In the genomic region with DNA sequence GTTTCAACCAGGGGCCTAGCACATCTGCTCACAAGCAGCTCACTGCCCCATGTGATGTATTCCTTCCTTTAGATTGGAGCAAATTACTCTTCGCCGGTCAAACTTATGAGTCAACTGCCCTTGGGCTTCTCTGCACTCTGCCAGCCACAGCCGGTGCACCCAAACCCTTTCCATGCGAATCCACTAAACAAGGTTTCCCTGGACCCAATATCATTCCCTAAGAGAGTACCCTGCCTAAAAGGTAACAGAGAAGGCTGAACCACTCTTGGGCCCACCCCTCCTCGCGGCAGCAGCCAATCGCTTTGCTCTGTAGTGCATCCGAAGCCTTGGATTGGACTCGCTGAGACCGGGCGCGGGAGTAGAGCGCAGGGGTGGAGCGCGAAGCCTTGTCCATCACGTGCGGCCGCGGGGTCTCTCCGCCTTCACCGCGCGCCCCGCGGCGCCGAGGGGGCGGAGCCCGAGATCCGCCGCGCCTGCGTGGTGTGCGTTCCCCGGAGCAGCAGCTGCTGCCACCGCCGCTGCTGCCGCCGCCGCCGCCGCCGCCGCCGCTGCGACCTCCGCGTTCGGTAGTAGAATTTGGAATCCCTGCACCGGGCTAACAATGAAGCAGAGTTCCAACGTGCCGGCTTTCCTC, we compare ENCODE assay signal across 8 mouse cellular contexts. TPM values are rescaled to one million over a fixed set of nuclear protein-coding genes. Genes with fewer than 3 reads are reported as not detected.
DNase-seq lines count a peak whose midpoint lies in the region; ATAC-seq lines count a peak whose summit lies in the region.

Gene Hsf2 (plus strand): TSS at position 478 of the 634 bp plus-strand sequence.

- no peaks in the 10 kb centered on the region for H3K9me3 ChIP-seq in hindbrain, embryonic 15.5 days

- peak within 1 kb of the TSS; percentile 68 for H3K4me2 ChIP-seq in hindbrain, embryonic 15.5 days

- no peaks in the 10 kb centered on the region for H3K27me3 ChIP-seq in hindbrain, embryonic 15.5 days

- H3K4me3 ChIP-seq in hindbrain, embryonic 15.5 days, result peak within 1 kb of the TSS; percentile 98

- H3K36me3 ChIP-seq in hindbrain, embryonic 15.5 days, result no peaks in the 10 kb centered on the region

- under 1% methylated on average over 48 of the region's 52 CpGs for WGBS in hindbrain, embryonic 15.5 days

- H3K4me1 ChIP-seq in hindbrain, embryonic 15.5 days (replicated peaks), result peaks cover 21% of the 10 kb centered on the region

- ATAC-seq in hindbrain, embryonic 15.5 days (ENCODE audit: low FRiP score, low read depth), result peak; percentile 100

- H3K27ac ChIP-seq in hindbrain, embryonic 15.5 days (replicated peaks), result peak within 1 kb of the TSS; percentile 98

- H3K9ac ChIP-seq in hindbrain, embryonic 15.5 days, result peak within 1 kb of the TSS; percentile 99

- peak; percentile 95 for DNase-seq in T-cell, adult 2 months (ENCODE audit: low spot score)
- DNase-seq in cerebellum, postnatal 36 days, result peak; percentile 92 to 96
- DNase-seq in frontal cortex, postnatal 36 days (ENCODE audit: low spot score in 2 of 2), result peak; percentile 95 to 97
- DNase-seq in left cerebral cortex, adult 11 months (ENCODE audit: low spot score), result peak; percentile 96
- peak; percentile 96 to 98 for DNase-seq in lung, postnatal 4 days
- DNase-seq in retina, postnatal 7 days (ENCODE audit: low read depth, low spot score), result peak; percentile 94
- DNase-seq in urinary bladder, adult 2 months (ENCODE audit: low spot score), result peak; percentile 91

RNA-seq across cellular contexts. Expression of gene Hsf2, which starts in this region (rescaled TPM):
- 46.5 and 49.0 TPM in 2 replicates for polyA plus RNA-seq in hindbrain, embryonic 15.5 days (2015; fragmentation: Nextera tagmentation; extraction: Ambion mirVana)
- polyA plus RNA-seq in urinary bladder, adult 2 months (2012; rRNA removed), result 10.6 and 10.7 TPM in 2 replicates

Comparison
In these comparisons a context has a peak if more than half of its experiments do, and no peak if none do; other contexts are left out.
1. Peak in every context shown above with its lines: DNase-seq, ATAC-seq, H3K4me3 ChIP-seq and H3K27ac ChIP-seq.